Mouse (Mus musculus): ENCODE measurements around the gene Cyp4f37.

DNA sequence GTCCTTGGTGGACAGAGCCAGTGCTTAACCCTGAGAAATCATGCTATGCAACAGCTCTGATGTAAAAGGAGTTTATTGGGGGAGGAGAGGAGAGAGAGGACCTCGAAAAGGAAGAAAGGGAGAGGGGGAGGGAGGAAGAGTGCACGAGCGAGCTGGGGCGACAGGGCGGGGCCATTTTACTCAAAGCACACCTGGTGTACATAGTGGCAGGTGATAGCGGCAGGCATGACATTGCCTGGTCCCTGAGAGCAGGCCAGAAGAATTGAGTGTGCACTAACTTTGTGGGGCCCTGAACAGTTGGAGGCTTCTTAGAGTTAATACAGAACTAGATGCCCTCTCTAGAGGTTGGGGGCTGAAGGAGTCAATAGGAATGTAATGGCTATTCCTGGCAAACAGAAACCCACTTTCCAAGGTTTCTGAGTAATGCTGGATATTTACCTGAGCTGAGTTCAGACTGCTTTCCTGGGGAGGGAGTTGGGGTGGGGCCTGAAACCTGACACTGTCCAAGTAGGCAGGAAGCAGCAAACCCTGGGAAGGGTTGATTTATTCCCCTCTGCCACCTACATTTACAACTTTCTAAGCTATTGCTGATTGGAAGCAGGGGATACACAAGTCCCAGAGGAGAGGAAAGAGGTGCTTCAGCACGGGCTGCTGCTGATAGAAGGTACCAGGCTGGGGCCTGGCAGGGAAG, 43.5 kb upstream of the Cyp4f37 start:
- TF ChIP-seq CTCF (IDR thresholded peaks at IDR 0.05; ENCODE audit: borderline replicate concordance, control insufficient read depth, extremely low read depth, insufficient read depth, low read length, poor library complexity) (no peak), POLR2A (IDR thresholded peaks at IDR 0.05; ENCODE audit: control insufficient read depth, extremely low read depth, insufficient read depth, low read length, poor library complexity) (no peak)
